Mouse (Mus musculus): ENCODE measurements around the gene Rsad2.
"Not testable (repeated sequence)": the region's sequence is repeated elsewhere in the genome, so short reads cannot be mapped to it uniquely, and the experiment has no call there.

Gene Rsad2

GRCm38 (mm10) chr12:26456028-26456698 is at the start of gene Rsad2:
Gene Rsad2 (minus strand): TSS chr12:26456452.
- DNase-seq = peak; percentile 37

DNA sequence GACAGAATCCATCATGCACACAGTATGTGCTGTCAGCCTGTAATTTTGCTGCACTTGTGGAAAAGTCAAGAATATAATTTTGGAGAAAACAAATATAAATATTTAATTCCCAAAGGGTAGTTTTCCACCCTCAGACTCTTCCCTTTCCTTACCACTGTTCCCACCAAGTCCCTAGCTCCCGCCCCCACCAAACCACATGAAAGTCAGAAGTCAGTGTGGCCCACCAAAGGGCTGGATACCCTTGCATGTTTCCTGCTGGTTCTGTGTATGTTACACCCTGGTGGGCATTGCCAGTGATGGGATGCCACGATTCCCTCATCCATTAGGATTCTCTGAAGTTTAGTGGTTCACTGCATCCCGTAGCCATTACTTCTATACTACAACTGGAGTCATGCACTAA is 44.8 kb upstream of the Rsad2 start:
- no peak for DNase-seq

DNA sequence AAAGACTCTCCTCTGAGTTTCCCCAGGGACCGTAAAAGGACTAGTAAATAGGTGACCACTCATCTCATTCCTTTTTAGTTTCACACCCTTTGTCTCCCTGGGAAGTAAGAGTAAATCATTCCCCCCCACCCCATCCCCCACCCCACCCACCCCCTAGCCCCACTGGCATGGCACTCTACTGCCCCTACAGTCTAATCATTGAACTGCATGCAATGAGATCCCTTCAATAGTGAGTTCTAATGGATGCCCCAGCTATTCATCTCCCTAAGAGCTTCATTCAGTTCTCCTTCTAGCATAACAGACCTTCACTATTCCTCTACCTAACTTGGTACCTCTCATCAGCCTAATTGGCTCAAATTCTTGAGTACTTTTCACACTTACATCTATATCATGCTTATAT is 33.7 kb upstream of the Rsad2 start:
- no peak for DNase-seq

- no peak for DNase-seq
Observed at GRCm38 (mm10) chr12:26488617-26489274, 32.5 kb upstream of the Rsad2 start.

GRCm38 (mm10) chr12:26487874-26488616 is 31.8 kb upstream of the Rsad2 start:
- DNase-seq = peak; percentile 36

DNA sequence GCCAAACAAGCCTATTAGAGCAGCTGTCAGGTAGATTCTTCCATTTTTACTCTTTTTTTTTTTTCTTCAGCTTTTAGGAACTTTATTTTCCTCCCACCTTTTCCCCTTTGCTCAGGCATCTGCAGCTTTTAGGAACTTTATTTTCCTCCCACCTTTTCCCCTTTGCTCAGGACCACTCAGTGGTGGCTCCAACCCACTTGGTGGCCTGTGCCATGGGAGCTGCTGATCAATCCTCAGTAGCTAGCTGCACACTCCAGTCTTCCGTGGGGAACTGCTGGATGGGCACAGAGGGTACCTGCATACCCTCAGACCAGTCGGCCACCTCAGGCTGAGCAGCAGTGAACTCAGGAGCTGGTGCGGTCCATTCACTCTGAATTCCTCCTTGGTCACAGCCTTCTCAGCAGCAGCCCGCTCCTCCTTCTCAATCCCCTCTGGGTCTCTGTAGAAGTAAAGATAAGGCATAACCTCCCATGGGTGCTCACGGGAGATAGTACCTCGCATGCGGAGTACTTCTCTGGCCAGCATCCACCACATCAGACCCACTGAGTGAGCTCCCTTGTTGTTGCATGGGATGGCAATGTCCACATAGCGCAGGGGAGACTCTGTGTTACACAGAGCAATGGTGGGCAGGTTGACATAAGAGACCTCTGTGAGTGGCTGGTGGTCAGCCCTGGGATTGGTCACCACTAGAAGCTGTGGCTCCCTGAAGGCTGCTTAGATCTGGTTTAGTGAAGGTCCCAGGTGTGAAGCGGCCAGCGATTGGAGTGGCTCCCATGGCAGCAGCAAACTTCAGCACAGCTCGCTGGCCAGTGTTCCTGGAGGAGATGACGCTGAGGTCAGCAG is 29.7 kb upstream of the Rsad2 start:
- DNase-seq = not testable (repeated sequence)

- no peak for DNase-seq
Observed at GRCm38 (mm10) chr12:26478196-26479004, 22.1 kb upstream of the Rsad2 start.

GRCm38 (mm10) chr12:26477198-26477597 is 20.9 kb upstream of the Rsad2 start:
- DNase-seq = no peak

DNA sequence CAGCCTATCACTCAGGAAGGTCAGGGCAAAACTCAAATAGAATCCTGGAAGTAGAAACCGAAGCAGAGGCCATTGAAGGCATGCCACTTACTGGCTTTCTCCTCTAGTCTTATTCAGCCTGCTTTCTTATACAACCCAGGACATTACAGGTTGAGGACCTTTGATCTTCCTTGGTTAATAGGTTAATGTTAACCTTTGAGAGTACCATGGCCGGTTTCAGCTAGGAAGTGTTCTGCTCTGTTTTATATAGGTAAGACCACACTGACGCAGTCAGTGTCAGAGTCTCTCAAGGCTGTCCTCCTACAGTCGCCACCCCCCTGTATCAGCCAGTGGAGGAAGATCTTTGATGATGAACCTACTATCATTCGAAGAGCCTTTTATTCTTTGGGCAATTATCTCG is 17.5 kb upstream of the Rsad2 start:
- DNase-seq = no peak

GRCm38 (mm10) chr12:26472770-26473481 is 16.7 kb upstream of the Rsad2 start:
- no peak for DNase-seq

- no peak for DNase-seq
Observed at GRCm38 (mm10) chr12:26471376-26471775, 15.1 kb upstream of the Rsad2 start.

DNA sequence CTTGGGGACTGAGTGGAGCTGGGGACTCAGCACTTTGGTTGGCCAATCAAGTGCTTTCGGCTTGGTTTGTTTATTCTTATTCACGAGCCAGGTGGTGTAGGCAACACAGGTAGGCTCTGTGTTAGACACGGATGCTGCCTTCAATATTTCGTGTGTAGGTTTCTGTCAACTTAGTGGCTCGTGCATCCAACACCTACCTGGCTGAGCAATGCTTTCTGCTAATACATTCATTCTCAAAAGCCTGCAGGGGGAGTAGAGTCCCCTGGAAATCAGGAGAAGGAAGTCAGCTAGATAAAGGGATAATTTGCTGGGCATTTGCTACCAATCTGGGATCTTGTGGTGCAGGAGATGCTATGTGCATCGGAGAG is 13.8 kb upstream of the Rsad2 start:
- no peak for DNase-seq

DNA sequence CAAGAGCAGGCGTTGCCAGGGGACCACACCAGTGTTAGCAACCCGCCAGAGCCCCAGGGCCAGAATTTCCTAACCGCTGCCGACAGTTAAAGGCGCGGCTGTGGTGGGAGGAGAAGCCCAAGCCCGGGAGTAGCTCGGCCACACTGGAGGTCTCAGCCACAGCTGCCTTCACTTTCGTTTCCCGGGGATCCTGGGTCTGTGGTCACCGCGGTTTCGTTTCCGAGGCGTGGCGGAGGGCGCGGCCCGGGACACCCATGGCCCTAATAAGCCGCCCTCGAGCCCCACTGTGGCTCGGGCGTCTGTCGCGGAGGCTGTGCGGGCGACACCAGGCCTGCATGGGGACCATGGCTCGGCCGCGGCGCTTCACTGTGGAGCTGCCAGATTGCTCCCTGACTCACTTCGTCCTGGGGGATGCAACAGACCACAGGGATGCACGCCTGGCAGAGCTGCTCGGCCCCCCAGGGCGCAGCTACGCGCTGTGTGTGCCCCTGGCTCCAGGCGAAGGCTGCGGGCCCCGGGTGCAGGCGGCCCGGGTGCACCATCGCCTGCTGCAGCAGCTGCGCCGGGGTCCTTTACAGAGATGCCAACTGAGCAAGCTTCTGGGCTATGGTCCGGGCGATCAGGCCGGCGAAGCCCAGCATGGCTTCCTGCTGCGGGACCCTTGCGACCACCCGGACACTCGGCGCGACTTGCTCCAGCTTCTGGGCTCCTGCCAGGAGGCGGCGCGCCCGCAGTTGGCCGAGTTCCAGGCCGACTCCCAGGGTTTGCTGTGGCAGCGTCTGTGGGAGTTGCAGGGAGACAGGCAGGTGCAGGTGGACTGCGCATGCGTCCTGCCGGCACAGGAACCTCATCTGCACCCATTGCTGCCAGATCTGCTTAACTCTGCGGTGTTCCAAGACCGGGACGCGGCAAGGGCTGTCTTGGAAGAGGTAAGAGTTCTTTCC is 13.1 kb upstream of the Rsad2 start, which contains the start of gene Cmpk2:
Gene Cmpk2, plus strand, starts transcription at position 107 of the 944 bp plus-strand sequence.
- DNase-seq = peak; percentile 85

DNA sequence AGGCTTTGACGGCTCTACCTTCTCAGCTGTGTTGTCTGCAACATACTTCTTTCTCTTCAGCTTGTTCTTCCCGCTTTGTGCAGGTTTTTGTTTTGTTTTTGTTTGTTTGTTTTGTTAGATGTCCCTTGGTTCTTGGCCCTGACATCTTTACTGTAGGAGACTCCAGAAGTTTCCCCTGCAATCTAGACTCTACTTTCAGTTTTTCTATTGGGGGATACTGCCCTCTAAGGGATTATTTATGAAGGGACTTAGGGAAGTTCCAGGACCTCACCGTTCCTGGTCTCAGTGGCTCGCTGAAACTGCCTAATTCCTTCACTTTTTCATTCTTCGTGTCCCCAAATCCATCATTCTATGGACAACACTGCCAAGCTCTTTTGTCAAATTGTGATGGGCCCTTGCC is 9.3 kb upstream of the Rsad2 start:
- no peak for DNase-seq

DNA sequence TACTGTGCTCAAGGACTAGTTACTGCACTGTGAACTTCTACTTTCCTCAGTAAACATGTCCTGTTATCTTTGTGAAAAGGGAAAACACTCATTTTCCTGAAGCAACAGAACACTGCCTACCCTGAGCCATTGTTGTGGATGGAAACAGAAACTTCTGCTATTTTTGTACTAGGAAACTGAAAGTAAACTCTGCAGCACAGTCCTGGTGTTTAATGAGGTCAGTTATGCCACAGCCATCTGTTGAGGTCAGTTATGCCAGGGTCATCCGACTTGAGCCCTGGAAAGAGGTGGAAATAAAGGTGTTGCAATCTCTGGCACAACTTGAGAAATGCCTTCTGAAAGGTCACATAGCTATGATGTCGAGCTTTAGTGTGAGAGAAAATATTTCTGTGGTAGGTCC is 3.8 kb upstream of the Rsad2 start:
- no peak for DNase-seq

DNA sequence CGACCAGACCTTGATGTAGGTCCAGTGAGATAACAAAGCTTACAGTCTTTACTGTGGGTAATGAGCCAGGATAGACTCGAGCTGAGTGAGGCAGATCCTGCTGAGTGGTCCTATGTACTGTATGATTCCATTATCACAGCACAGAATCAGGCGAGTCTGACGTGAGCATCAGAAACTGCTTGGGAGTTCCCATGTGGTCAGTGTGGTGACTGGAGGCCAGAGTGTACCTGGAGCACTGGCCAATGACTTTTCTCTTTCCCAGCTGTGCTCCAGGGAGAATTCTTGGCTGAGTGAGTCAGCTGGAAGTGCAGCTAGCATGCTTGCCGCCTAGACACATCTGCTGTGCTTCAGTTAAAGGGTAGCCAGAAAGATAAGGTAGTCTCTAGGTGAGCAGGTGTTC is 1.6 kb downstream of the Rsad2 start:
- no peak for DNase-seq

DNA sequence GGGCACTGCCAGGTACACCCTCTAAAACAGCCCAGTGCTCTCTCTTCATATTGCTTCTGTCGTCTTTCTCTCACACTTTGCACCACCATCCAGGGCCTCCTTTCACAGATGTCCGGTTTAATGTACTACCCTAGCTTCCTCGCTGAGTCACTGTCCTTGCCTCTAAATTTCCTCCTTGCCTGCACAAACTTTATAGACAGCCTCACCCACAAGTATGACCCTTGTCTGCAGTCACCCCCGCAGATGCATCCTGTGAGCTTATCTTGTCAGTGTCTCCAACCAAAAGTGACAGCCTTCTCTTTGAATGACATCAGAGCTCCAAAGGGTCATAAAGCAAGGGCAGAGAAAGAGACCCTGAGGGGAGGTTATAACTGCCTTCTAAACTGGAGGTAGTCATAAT is 3.3 kb downstream of the Rsad2 start:
- no peak for DNase-seq

DNA sequence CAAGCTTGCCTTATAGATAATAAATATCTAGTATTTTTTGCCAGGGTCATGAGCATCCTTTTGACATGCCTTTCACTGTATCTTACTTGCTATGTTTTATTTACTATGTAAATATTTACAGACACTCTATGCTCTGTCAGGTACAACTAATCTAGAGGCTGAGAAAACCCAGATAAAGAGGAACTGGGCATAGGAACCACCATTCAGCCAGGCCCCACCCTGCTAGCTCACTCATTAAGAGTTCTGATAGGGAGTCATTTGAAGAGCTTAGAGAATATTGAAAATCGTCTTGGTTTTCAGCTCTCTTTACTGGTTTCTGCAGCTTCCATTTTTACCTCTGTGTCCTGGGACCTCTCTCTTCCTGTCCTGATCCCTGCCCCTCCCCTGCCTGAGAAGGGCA is 5.1 kb downstream of the Rsad2 start:
- no peak for DNase-seq

DNA sequence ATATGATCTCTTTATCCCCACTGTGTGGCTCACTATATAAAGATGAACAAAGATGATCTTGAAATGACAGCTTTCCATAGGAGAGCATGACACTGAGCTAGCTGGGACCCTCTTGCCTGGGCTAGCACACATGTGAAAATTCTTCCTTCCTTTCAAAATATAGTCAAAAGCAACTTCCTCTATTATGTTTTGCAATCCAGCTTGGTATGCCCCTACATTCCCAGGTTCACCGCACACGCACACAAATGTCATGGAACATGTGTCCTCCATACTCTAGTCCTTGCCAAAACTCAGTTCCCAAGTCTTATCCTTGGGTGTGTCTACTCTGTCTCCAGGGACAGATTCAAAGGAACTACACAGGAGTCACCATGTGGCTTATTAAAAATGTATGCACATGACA is 6.8 kb downstream of the Rsad2 start:
- no peak for DNase-seq

DNA sequence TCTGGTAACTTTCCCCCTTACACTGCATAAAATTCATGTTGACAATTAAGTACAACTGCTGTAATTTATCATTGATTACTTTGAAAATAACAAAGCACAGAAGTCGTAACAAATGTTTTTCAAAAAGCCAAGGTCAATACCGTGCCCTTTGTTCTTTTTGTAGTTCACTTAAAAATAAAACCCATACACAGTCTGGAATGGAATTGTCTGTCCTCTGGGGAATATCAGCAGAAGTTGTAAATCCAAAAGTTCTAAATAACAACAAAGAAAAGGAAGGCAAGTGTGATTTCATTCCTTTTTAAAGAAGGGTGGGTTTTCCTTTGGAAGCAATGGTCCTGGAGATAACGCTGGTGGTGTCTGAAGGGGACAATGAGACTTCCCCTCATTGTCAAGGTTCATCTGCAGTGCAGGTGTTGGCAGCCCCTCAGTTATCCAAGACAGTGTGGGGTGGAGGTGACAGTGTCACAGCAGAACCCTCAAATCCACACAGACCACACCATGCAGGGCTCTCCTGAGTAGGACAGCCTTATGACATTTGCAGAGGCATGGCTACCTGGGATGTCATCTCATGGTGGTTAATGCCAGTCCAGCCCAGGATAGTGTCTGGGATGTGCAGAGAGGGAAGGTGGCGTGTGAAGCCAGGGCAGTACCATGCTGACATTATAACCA is 9.7 kb downstream of the Rsad2 start:
- no peak for DNase-seq
